Mouse (Mus musculus) right cerebral cortex, postnatal 36 days (tissue): Measurements from ENCODE around the gene Mageb18.
"Not testable (repeated sequence)": the region's sequence is repeated elsewhere in the genome, so short reads cannot be mapped to it uniquely, and the experiment has no call there.

Experiments used
- DNase-seq, 2 experiments: peaks; one replicate each; pipeline ENCODE4 v3.0.0; 2022; ENCODE audit warnings: low spot score in 2 of 2, mixed read lengths in 1 of 2

Gene Mageb18

GRCm38 (mm10) chrX:92599472-92599871 is at the start of gene Mageb18:
Gene Mageb18, minus strand, starts transcription at chrX:92599572.
- no peak for DNase-seq

GRCm38 (mm10) chrX:92612788-92613187 is 13.4 kb upstream of the Mageb18 start:
- DNase-seq, result no peak

- DNase-seq, result no peak
These were observed 11.1 kb upstream of the Mageb18 start for GRCm38 (mm10) chrX:92610466-92610865.

- DNase-seq, result peak; percentile 1 to 2
These were observed 2.0 kb downstream of the Mageb18 start for GRCm38 (mm10) chrX:92597324-92597723.

- no peak for DNase-seq
These were observed 71.5 kb downstream of the Mageb18 start for GRCm38 (mm10) chrX:92527826-92528225.

GRCm38 (mm10) chrX:92498254-92498653 is 101.1 kb downstream of the Mageb18 start:
- DNase-seq, result peak in 1 of 2 experiments; percentile 0

GRCm38 (mm10) chrX:92489649-92490048 is 109.7 kb downstream of the Mageb18 start, which contains the start of gene Gm5941:
Gene Gm5941, plus strand, starts transcription at chrX:92489949.
- not testable (repeated sequence) for DNase-seq

GRCm38 (mm10) chrX:92464773-92465172 is 134.6 kb downstream of the Mageb18 start:
- no peak for DNase-seq

- no peak for DNase-seq
These were observed 138.9 kb downstream of the Mageb18 start for GRCm38 (mm10) chrX:92460496-92460895.

GRCm38 (mm10) chrX:92387384-92387783 is 212.0 kb downstream of the Mageb18 start:
- no peak for DNase-seq

GRCm38 (mm10) chrX:92342924-92343323 is 256.4 kb downstream of the Mageb18 start:
- no peak for DNase-seq

GRCm38 (mm10) chrX:92340906-92341305 is 258.5 kb downstream of the Mageb18 start:
- DNase-seq, result no peak

- DNase-seq, result no peak
These were observed 259.8 kb downstream of the Mageb18 start for GRCm38 (mm10) chrX:92339551-92339950.

- no peak for DNase-seq
These were observed 265.9 kb downstream of the Mageb18 start for GRCm38 (mm10) chrX:92333459-92333858.

GRCm38 (mm10) chrX:92323599-92323998 is 275.8 kb downstream of the Mageb18 start:
- DNase-seq, result no peak

GRCm38 (mm10) chrX:92280619-92281018 is 318.8 kb downstream of the Mageb18 start:
- DNase-seq, result no peak
